Mouse (Mus musculus): ENCODE results near the gene Fos.

The Fos gene

DNA sequence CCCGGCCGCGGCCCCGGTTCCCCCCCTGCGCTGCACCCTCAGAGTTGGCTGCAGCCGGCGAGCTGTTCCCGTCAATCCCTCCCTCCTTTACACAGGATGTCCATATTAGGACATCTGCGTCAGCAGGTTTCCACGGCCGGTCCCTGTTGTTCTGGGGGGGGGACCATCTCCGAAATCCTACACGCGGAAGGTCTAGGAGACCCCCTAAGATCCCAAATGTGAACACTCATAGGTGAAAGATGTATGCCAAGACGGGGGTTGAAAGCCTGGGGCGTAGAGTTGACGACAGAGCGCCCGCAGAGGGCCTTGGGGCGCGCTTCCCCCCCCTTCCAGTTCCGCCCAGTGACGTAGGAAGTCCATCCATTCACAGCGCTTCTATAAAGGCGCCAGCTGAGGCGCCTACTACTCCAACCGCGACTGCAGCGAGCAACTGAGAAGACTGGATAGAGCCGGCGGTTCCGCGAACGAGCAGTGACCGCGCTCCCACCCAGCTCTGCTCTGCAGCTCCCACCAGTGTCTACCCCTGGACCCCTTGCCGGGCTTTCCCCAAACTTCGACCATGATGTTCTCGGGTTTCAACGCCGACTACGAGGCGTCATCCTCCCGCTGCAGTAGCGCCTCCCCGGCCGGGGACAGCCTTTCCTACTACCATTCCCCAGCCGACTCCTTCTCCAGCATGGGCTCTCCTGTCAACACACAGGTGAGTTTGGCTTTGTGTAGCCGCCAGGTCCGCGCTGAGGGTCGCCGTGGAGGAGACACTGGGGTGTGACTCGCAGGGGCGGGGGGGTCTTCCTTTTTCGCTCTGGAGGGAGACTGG lies at the start of gene Fos:
Gene Fos (plus strand): TSS at position 410 of the 817 bp plus-strand sequence.
- peak; percentile 97 for DNase-seq (ENCODE audit: low read depth)

DNA sequence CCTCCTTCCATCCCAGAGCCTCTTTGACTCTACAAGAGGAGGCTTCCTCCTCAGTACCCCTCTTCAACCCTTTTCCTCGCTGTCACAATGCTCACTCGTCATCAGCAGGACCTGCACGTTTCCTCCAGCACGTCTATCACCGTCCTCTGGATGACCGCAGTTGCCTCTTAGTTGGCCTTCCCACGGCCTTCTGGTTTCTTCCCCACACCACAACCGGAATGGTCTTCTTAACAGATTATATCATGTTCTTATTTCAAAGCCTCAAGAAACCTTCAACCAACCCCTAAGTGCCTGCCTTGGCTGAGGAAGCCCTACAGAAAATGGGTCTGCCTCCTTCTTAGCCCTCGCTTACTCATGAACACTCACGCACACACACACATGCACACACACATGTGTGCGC lies 48.0 kb upstream of the Fos start:
- peak; percentile 97 for DNase-seq (ENCODE audit: low read depth)

DNA sequence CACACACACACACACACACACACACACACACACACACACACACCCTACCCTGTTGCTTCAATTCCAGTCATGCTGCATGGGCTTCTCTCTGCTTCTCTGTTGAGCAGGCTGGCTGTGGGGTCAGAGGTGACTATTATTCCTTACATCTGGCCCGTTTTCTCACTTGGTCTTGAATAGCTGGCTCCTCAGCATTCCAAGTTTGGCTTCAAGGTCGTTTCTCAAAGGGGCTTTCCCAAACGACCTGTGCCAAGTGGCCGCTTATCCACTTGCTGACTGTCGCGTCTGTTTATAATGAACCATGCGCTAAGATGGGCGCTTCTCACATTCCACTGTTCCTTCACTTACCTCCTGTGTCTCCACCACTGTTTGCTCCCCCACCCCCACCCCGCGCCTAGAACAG lies 47.6 kb upstream of the Fos start:
- no peak for DNase-seq (ENCODE audit: low read depth)

GRCm38 (mm10) chr12:85427802-85428201 lies 45.9 kb upstream of the Fos start:
- no peak for DNase-seq (ENCODE audit: low read depth)

- DNase-seq (ENCODE audit: low read depth), result no peak
These were observed 43.7 kb upstream of the Fos start for GRCm38 (mm10) chr12:85429999-85430398.

- peak; percentile 41 for DNase-seq (ENCODE audit: low read depth)
These were observed 43.3 kb upstream of the Fos start for GRCm38 (mm10) chr12:85430434-85430833.

- DNase-seq (ENCODE audit: low read depth), result no peak
These were observed 39.8 kb upstream of the Fos start for GRCm38 (mm10) chr12:85433850-85434249.

- no peak for DNase-seq (ENCODE audit: low read depth)
These were observed 39.2 kb upstream of the Fos start for GRCm38 (mm10) chr12:85434526-85434925.

GRCm38 (mm10) chr12:85436021-85436621 lies 37.6 kb upstream of the Fos start:
- peak; percentile 10 for DNase-seq (ENCODE audit: low read depth)

DNA sequence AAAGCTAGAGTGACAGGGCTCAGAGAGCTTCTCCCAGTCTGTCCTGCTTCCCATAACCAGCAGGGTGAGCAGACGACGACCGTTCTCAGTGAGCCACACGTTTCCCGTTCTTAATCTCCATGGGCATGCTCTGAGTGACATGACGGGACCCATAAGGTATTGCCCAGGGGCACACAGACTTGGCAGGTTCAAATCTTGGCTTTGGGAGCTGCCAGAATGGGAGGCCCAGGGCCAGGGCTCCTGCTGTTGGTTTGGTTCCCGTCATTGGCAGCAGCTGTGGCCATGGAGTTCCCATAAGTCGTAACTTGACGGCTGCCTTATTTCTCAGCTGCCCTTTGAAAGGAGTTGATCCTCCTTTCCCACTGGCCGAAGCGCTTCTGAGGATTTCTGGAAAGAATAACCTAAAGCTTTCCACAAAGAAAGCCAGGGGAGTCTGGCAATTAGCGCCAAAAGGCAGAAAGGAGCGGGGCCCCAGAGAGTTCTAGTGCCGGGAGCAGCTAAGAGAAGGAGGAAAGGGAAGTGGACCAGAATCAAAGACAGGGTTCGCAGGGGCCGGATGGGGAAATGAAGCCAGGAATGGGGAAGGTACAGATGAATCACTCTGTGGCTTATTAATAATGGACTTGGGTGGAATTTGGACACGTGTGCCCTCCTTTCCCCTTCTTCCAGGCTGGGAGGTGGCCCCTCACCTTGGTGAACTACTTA lies 36.4 kb upstream of the Fos start:
- no peak for DNase-seq (ENCODE audit: low read depth)

GRCm38 (mm10) chr12:85443456-85443855 lies 30.2 kb upstream of the Fos start:
- no peak for DNase-seq (ENCODE audit: low read depth)

GRCm38 (mm10) chr12:85444646-85445045 lies 29.0 kb upstream of the Fos start:
- peak; percentile 63 for DNase-seq (ENCODE audit: low read depth)

DNA sequence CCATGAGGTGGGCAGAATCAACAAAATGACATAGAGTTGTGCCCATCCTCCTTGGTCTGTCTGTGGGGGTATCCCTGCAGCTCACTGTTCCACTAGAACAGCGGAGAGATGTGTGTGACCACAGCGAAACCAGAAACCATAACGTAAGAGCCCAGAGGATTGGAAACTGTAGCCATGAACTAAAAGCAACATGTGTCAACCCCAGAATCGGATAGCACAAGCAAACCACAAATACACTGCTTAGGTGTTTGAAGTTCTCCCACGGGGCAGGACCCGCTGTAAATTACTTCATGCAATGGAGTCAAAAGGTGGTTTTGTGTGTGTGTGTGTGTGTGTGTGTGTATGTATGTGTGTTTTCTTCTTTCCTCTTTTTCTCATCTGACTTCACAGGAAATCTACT lies 26.7 kb upstream of the Fos start:
- peak; percentile 35 for DNase-seq (ENCODE audit: low read depth)

DNA sequence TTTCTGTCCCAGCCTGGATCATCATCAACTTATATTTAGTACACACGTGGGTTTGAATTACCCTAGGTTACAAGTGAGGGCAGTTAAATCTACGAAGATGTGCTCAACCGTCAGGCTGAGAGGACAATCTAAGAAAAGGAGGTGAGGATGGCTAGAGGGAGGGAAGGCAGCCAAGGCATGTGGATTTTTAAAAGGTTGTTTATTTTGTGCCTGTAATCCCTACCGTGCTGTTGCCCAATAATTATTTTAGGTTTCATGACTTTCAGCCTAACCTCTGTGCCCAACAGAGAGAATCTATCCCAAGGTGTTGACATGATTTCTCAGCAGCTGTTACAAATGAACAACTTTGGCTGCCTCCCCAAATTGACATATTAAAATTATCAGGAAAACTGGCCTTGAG lies 26.2 kb upstream of the Fos start:
- DNase-seq (ENCODE audit: low read depth), result no peak

GRCm38 (mm10) chr12:85449478-85449877 lies 24.2 kb upstream of the Fos start:
- no peak for DNase-seq (ENCODE audit: low read depth)

DNA sequence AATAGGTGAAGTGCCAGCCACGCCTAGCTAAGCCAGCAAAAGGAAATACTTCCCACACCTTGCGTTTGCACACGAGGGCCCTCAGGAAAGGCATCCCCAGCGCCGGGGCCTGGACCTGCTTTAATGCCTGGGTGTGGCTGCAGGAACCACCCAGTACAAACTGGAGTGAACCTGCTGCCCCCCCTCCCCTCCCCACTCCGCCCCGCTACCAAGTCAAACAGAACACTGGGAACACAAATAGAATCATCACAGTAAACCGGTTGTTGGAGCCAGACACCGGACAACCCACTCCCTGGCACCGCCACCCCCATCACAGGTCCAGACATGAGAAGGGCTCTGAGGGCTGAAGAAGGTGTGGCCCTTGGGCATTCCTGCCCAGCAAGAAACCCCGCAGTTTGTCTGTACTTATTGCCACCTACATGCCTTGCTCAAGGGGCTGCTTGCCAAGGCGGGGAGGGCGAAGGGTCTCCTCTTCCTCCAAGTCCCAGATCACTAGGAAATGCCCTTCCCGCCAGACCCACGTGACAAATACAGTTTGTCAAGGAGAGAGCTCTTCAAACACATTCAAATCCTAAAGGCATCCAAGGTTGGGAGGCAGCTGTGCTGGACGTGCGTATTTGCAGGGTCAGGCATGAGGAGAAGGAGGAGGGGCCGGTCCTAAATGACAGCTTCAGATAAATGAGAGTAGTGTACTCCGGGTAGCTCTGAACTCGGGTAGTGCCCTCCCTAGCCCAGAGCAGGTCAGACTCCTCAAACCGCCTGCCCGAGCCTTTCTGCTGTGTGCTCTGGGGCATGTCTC lies 21.8 kb upstream of the Fos start:
- DNase-seq (ENCODE audit: low read depth), result no peak

GRCm38 (mm10) chr12:85455065-85456058 lies 18.3 kb upstream of the Fos start:
- peak; percentile 99 for DNase-seq (ENCODE audit: low read depth)

DNA sequence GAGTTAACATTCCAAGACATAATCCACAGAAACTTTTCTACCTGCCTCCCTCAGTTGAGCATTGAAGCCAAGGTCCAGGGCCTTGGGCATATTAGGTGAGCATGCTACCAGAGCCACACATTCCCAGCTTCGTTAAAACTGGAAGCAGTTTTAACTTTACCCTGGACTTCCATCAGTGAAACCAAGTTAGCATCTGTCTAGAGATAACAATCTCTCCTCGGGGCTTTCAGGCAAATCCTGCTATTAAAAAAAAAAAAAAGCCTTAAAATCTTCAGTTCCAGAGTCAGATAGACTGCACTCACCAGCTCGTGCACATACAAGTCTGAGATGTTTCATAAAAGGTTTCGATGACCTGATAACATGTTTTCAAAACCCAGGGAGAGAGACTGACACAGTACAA lies 17.4 kb upstream of the Fos start:
- DNase-seq (ENCODE audit: low read depth), result no peak

DNA sequence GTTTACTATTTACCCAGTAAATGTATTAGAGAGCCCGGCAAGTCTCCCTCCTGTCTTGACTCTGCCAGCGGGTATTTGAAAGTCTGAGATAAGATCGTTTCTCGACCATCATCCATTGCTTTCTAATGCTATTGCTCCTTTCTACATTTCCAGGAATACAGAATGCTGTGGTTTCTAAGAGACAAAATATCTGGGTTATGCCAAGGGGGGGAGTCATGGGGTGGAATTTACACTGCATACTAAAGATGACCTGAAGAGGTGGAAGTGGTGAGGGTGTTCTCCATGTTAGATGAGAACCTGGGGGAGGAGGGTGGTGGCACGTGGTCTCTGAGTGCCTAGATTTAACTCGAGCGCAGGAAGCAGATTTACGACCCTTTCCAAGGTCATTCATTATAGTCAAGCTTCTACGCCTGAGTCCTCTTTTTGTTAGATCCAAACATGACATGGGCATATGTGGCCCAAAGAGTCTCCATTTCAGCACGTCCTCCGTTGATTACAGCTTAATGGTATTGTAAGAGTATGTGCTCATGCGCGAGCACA lies 16.7 kb upstream of the Fos start:
- DNase-seq (ENCODE audit: low read depth), result no peak

DNA sequence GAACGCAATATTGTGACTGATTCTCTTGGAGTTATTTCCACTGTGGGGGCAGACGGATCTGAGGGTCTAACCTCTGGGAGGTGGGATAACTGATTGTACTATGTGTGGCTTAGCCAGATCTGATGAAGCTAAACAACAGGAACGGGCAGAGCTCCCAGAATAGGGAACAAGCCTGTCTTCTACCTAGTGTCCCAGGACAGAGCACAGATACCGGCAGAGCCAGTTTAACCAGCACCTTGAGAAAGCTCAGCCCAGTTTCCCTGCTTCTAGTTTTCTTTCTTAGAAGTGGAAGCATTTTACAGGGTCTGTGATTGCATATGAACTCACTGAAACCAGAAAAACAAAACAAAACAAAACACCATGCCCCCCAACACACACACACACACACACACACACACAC lies 13.9 kb upstream of the Fos start:
- no peak for DNase-seq (ENCODE audit: low read depth)

Data from 416B (cell line).